Mouse (Mus musculus) cerebellum, postnatal 4 days (tissue): ENCODE measurements around the gene Trpm3.

Experiments
- DNase-seq, 2 experiments: peaks; one replicate each; pipeline ENCODE4 v3.0.0; 2022; ENCODE audit warnings: low spot score in 2 of 2, mixed read lengths in 1 of 2

Gene Trpm3

GRCm38 (mm10) chr19:22920949-22921348 lies 782.1 kb downstream of the Trpm3 start:
- DNase-seq, result no peak

GRCm38 (mm10) chr19:22922871-22923670 lies 784.2 kb downstream of the Trpm3 start:
- DNase-seq, result no peak

- no peak for DNase-seq
Observed at GRCm38 (mm10) chr19:22925284-22925683, 786.4 kb downstream of the Trpm3 start.

- DNase-seq, result no peak
Observed at GRCm38 (mm10) chr19:22926753-22927152, 787.9 kb downstream of the Trpm3 start.

- no peak for DNase-seq
Observed at GRCm38 (mm10) chr19:22928366-22928765, 789.5 kb downstream of the Trpm3 start.

- DNase-seq, result no peak
Observed at GRCm38 (mm10) chr19:22929768-22930167, 790.9 kb downstream of the Trpm3 start.

GRCm38 (mm10) chr19:22930368-22930834 lies 791.6 kb downstream of the Trpm3 start:
- DNase-seq, result peak in 1 of 2 experiments; percentile 49

- DNase-seq, result no peak
Observed at GRCm38 (mm10) chr19:22931006-22931405, 792.2 kb downstream of the Trpm3 start.

DNA sequence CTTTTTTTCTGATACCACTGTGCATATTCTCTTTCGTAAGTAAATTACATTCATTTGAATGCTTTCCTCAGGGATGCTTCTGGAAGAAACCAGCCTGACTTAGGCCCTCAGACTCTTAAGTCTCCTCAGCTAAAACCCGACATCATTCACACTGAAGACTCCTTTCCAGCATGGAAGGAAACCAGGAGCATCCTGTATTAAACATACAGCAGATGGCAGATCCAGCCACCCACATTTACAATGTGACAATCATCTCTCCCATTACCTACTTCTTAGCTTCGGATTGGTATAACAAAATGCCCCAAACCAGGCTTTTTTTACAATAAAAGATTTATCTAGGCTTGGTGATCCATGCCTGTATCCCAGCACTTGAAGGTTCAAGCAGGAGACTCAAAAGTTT lies 796.2 kb downstream of the Trpm3 start:
- no peak for DNase-seq

DNA sequence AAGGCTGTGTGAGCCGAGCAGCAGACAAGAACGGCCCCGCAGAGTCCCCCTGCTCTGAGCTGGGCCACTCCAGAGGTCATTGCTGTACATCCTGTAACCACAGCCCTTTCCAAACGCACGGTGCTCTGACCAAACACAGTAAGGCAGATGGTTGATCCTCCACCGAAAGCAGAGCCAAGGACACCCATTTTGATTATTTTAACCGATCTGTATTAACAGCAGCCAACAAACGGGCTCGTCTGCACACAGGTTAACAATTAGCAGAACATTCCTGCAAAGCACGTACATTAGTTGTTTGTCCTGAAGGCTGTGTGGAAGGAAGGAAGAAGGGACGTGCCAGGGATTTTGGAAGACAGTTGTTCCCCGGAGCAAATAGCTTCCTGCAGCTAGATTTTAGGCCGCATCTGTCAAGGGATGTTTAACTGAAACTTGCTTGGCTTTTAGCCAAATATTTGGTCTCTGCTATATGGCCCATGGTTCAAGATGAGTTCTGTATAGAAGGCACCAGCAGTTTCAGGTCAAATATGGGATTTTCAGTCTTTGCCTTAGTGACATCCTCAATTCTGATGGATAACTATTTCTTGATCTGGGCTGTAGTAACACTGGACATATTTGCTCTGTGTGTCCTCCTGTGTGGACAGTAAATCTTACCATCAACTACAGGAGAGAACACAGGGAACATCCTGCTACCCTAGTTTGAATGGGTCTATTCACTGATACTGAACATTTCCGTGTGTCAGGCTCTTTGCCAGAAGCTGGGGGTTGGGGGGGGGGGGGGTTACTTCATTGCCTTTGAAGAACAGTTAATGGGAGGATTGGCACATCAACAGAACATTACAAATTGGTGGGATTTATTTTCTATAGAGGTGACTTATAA lies 800.2 kb downstream of the Trpm3 start:
- DNase-seq, result no peak

DNA sequence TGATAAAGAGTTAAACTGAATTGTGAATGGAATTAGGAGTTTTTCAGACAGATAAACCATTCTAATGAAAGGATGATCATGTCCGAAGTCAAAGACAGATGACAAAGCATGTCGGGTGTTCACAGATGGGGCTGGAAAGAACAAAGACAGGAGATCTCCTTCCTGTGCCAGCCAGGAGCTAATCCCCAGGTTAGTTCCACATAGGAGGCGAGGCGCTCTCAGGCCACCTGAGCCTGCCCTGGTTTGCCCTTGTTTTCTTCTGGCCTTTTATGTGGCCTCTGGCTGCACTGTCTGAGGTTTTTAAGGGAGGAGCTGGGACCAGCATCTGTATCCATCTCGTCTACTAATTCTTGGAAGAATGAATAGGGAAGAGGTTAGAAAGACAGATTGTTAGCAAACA lies 801.0 kb downstream of the Trpm3 start:
- no peak for DNase-seq

GRCm38 (mm10) chr19:22940487-22940886 lies 801.6 kb downstream of the Trpm3 start:
- peak; percentile 45 to 81 for DNase-seq

DNA sequence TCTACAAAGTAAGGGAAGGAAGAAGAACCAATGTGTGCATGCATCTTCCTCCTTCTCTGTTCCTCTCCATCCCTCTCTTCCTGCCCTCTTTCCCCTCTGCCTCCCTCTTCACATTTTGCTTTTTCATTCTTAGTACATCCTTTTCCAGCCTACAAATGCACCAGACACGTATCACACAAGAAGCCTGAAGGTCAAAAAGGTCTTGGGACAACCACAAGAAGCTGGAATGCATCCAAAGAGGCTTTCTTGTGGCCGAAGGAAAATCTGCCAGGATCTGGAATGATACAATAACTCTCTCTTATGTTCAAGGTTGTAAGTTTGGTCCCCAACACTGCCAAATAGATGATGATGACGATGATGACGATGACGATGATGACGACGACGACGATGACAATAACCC lies 802.1 kb downstream of the Trpm3 start:
- no peak for DNase-seq

- no peak for DNase-seq
Observed at GRCm38 (mm10) chr19:22952480-22952879, 813.6 kb downstream of the Trpm3 start.

DNA sequence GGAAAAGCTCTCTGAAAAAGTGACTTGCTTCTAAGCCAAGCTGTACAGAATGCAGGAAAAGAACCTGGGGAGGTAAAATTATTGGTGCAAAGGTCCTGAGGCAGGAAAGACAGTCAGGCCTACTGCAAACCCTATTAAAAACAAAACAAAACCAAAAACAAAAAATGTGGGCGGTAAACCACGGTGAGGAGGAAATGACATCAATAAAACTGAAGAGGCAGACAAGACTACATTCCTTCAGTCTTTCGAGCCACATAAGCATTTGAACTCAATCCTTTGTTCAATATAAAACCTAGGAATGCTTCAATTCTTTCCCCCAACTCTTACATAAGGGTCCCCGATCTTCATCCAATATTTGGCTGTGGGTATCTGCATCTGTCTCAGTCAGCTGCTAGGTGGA lies 814.3 kb downstream of the Trpm3 start:
- no peak for DNase-seq

GRCm38 (mm10) chr19:22958414-22958813 lies 819.6 kb downstream of the Trpm3 start:
- DNase-seq, result no peak

- no peak for DNase-seq
Observed at GRCm38 (mm10) chr19:22960450-22961265, 821.8 kb downstream of the Trpm3 start.

GRCm38 (mm10) chr19:22962001-22962708 lies 823.3 kb downstream of the Trpm3 start:
- DNase-seq, result no peak

- peak in 1 of 2 experiments; percentile 37 for DNase-seq
Observed at GRCm38 (mm10) chr19:22962731-22963130, 823.9 kb downstream of the Trpm3 start.

DNA sequence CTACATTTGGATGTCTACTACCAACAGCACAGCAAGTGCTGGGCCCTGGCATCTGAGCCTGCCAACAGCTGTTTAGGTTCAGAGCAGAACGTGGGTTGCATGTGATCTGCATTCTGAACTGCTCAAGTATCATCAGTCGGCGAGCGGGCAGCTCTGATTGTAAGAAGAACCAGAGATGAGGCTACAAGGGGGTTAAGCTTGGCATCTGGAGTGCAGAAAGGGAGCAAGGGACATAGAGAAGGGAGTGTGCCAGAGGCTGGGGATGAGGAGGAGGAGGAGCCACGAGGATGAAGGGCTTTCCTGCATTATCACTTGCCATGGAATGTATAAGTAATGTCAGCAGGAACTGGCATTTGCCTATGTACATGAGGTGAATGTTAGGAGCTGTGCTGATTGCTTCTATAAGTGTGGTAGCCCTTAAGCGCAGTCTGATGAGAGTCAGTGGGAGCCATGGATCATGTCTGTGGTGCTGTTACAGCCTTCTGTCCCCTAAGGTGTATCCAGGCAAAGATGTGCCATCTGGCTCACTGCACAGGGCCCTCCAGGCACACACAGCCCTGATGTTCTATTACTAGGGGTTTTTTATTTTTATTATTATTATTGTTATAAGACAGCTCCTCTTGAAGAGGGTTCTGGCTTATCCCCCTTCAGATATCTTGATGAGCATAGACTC lies 825.0 kb downstream of the Trpm3 start:
- DNase-seq, result no peak

- DNase-seq, result no peak
Observed at GRCm38 (mm10) chr19:22965470-22965869, 826.6 kb downstream of the Trpm3 start.
